Mouse (Mus musculus): ENCODE results near the gene Grid2.

GRCm38 (mm10) chr6:64480592-64480991, 1224.9 kb downstream of the Grid2 start:
- no peak for TF ChIP-seq POLR2A (IDR thresholded peaks at IDR 0.05; ENCODE audit: control insufficient read depth, extremely low read depth, insufficient read depth, low read length, poor library complexity)
- TF ChIP-seq CTCF (IDR thresholded peaks at IDR 0.05; ENCODE audit: borderline replicate concordance, control insufficient read depth, extremely low read depth, insufficient read depth, low read length, poor library complexity) = no peak
